Mouse (Mus musculus): ENCODE measurements around the gene Snrnp35.

DNA sequence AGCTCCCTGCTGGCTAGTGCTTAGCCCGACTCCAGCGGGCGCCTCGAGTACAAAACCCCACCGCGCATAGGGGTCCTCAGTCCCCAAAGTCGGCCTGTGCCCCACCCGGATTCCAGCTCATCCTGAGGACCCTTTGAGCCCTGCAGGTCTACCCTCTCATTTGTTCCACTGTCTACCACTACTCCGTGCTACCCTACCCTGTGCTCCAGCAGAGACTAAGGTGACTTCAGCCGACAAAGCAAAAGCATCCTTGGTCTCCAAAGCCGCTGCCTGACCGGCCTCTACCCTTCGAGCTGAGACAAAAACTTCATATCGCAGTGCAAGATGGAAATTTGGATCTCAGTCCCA lies 48.6 kb downstream of the Snrnp35 start:
- TF ChIP-seq CTCF (IDR thresholded peaks at IDR 0.05; ENCODE audit: borderline replicate concordance, control insufficient read depth, extremely low read depth, insufficient read depth, low read length, poor library complexity) (no peak; the same call in 1 of the 2 replicates), POLR2A (IDR thresholded peaks at IDR 0.05; ENCODE audit: control insufficient read depth, extremely low read depth, insufficient read depth, low read length, poor library complexity) (no peak)

Data from thymus, adult 2 months (tissue).